Mouse (Mus musculus) embryonic fibroblast, embryonic 13.5 days (primary cell): Measurements from ENCODE around the gene S100z.

Experiments used
- CTCF ChIP-seq: IDR thresholded peaks from 2 replicates; pipeline ENCODE4 v1.5.1; 2011; ENCODE audit warnings: mild to moderate bottlenecking, control low read depth, low read length, moderate library complexity, borderline replicate concordance; ENCODE audit not compliant: insufficient read depth
- POLR2A ChIP-seq: IDR thresholded peaks from 2 replicates; pipeline ENCODE4 v1.6.1; 2011; ENCODE audit warnings: low read depth, mild to moderate bottlenecking, control low read depth, low read length, moderate library complexity

DNA sequence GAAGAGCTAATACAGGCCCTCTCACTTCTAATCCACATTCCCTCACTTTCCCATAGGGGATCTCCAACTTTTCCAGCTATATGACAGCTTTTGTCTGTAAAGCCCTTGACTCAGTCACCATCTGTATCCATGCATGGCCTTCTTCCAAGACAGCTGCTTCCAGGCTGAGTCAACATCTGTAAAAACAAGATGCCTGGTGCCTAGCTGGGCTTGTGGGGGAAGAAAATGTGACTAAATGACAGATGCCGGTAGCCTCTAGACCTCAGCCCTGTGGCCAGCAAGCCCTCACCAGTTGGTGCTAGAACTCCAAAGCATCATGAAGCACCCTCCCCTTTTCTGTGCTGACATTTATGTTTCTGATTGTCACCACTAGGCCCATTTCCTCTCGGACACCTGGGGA lies 27.0 kb downstream of the S100z start:
- TF ChIP-seq CTCF (no peak), POLR2A (no peak)
